8 mouse cellular contexts compared by ENCODE assay signal in genomic region chr3:88220842-88221241, GRCm38 (mm10). TPM values are rescaled to one million over a fixed set of nuclear protein-coding genes. Genes with fewer than 3 reads are reported as not detected.
DNase-seq lines count a peak whose midpoint lies in the region; ATAC-seq and TF ChIP-seq lines count a peak whose summit lies in the region.

No protein-coding gene starts in this region.

- no peak for TF ChIP-seq POLR2A in lung, adult 2 months (IDR thresholded peaks at IDR 0.05; ENCODE audit: borderline replicate concordance, extremely low read depth, low read depth, low read length)

- peaks cover 47% of the 10 kb centered on the region for H3K27me3 ChIP-seq in C2C12 (ENCODE audit: control insufficient read depth, insufficient read depth, insufficient read length)
- peaks cover 31% of the 10 kb centered on the region for H3K27me3 ChIP-seq in forebrain, embryonic 11.5 days (ENCODE audit: control insufficient read depth, insufficient read depth, low read length)
- H3K27me3 ChIP-seq in hindbrain, postnatal 0 days (ENCODE audit: insufficient read depth, low read length) = no peaks in the 10 kb centered on the region
- no peaks in the 10 kb centered on the region; the same call in 1 of the 2 replicates for H3K27me3 ChIP-seq in neural tube, embryonic 15.5 days (replicated peaks)

- no peaks in the 10 kb centered on the region for H3K9me3 ChIP-seq in forebrain, embryonic 11.5 days (ENCODE audit: control insufficient read depth, low read length)
- no peaks in the 10 kb centered on the region for H3K9me3 ChIP-seq in hindbrain, postnatal 0 days (ENCODE audit: low read length)
- H3K9me3 ChIP-seq in neural tube, embryonic 15.5 days (replicated peaks) = no peaks in the 10 kb centered on the region

- no peak overlapping the region for H3ac ChIP-seq in C2C12 (ENCODE audit: control insufficient read depth, insufficient read length, low read depth)

- H3K79me2 ChIP-seq in C2C12 (ENCODE audit: control insufficient read depth, insufficient read depth) = no peaks in the 10 kb centered on the region

- H3K4me1 ChIP-seq in forebrain, embryonic 11.5 days (replicated peaks; ENCODE audit: control insufficient read depth, insufficient read depth, low read length) = peaks cover 45% of the 10 kb centered on the region
- H3K4me1 ChIP-seq in hindbrain, postnatal 0 days (ENCODE audit: insufficient read depth, low read length) = peaks cover 42% of the 10 kb centered on the region
- 0 out of 2 replicates have a peak, but pooled peaks cover 1% of the 10 kb centered on the region for H3K4me1 ChIP-seq in lung, adult 2 months (ENCODE audit: control insufficient read depth, insufficient read depth, low read length)
- H3K4me1 ChIP-seq in neural tube, embryonic 15.5 days = peaks cover 85% of the 10 kb centered on the region

- peak overlapping the region; percentile 89 for H3K27ac ChIP-seq in forebrain, embryonic 11.5 days (ENCODE audit: low read depth, low read length)
- H3K27ac ChIP-seq in hindbrain, postnatal 0 days = peak overlapping the region; percentile 93
- H3K27ac ChIP-seq in neural tube, embryonic 15.5 days (replicated peaks) = peak overlapping the region; percentile 98

- peak; percentile 65 for DNase-seq in WW6 (ENCODE audit: low read depth, low spot score)
- DNase-seq in forebrain, embryonic 11.5 days (ENCODE audit: low spot score) = no peak
- DNase-seq in hindbrain, postnatal 0 days (ENCODE audit: low spot score) = no peak
- peak; percentile 43 for DNase-seq in lung, adult 2 months
- DNase-seq in layer of hippocampus, postnatal 25 days (ENCODE audit: extremely low spot score in 1 of 2, low spot score in 1 of 2) = no peak
- no peak for DNase-seq in right cerebral cortex, postnatal 36 days (ENCODE audit: low spot score in 2 of 2)

- ATAC-seq in forebrain, embryonic 11.5 days (replicated peaks; ENCODE audit: low FRiP score) = no peak
- ATAC-seq in hindbrain, postnatal 0 days = no peak
- ATAC-seq in neural tube, embryonic 15.5 days (ENCODE audit: low FRiP score) = no peak

- H3K36me3 ChIP-seq in C2C12 (ENCODE audit: control insufficient read depth, insufficient read depth) = no peaks in the 10 kb centered on the region
- H3K36me3 ChIP-seq in forebrain, embryonic 11.5 days (ENCODE audit: control insufficient read depth, insufficient read depth, low read length) = peaks cover 14% of the 10 kb centered on the region
- H3K36me3 ChIP-seq in hindbrain, postnatal 0 days (ENCODE audit: insufficient read depth, low read length) = peaks cover 40% of the 10 kb centered on the region; the same call in 1 of the 2 replicates
- peaks cover 29% of the 10 kb centered on the region for H3K36me3 ChIP-seq in neural tube, embryonic 15.5 days

- peak overlapping the region; percentile 62 for H3K9ac ChIP-seq in forebrain, embryonic 11.5 days (ENCODE audit: low read length)
- H3K9ac ChIP-seq in hindbrain, postnatal 0 days (replicated peaks; ENCODE audit: low read length) = peak overlapping the region; percentile 50
- H3K9ac ChIP-seq in neural tube, embryonic 15.5 days (replicated peaks) = peak overlapping the region; percentile 42

- TF ChIP-seq CTCF in C2C12 (IDR thresholded peaks at IDR 0.05; ENCODE audit: control insufficient read depth, insufficient read depth, insufficient read length) = no peak
- peak; percentile 28 for TF ChIP-seq CTCF in hindbrain, postnatal 0 days (IDR thresholded peaks at IDR 0.05; ENCODE audit: low read depth)
- peak; percentile 34; the same call in 1 of the 2 replicates for TF ChIP-seq CTCF in lung, adult 2 months (IDR thresholded peaks at IDR 0.05; ENCODE audit: insufficient read depth, low read length)

- 8% methylated on average over 6 of the region's 6 CpGs for WGBS in forebrain, embryonic 11.5 days
- 3% methylated on average over 6 of the region's 6 CpGs for WGBS in hindbrain, postnatal 0 days
- WGBS in lung, adult 2 months = 2% methylated on average over 6 of the region's 6 CpGs
- 5% methylated on average over 6 of the region's 6 CpGs for WGBS in neural tube, embryonic 15.5 days

- peak overlapping the region; percentile 79; the same call in 1 of the 2 replicates for H3K4me2 ChIP-seq in forebrain, embryonic 11.5 days (ENCODE audit: low read depth, low read length, severe bottlenecking)
- H3K4me2 ChIP-seq in hindbrain, postnatal 0 days (ENCODE audit: low read depth, low read length) = peak overlapping the region; percentile 66
- peak overlapping the region; percentile 62 for H3K4me2 ChIP-seq in neural tube, embryonic 15.5 days

- no peaks in the 10 kb centered on the region for H3K79me3 ChIP-seq in C2C12 (ENCODE audit: low read depth)

- H3K4me3 ChIP-seq in C2C12 (ENCODE audit: insufficient read depth, poor library complexity, severe bottlenecking) = no peak overlapping the region
- peak overlapping the region; percentile 63 for H3K4me3 ChIP-seq in forebrain, embryonic 11.5 days (ENCODE audit: low read depth, low read length)
- H3K4me3 ChIP-seq in hindbrain, postnatal 0 days (ENCODE audit: low read length) = no peak overlapping the region
- no peak overlapping the region for H3K4me3 ChIP-seq in lung, adult 2 months (replicated peaks; ENCODE audit: extremely low read depth, low read depth, low read length)
- H3K4me3 ChIP-seq in neural tube, embryonic 15.5 days (replicated peaks) = 0 out of 2 replicates have a peak overlapping the region, but pooled peaks have one; percentile 2

TF ChIP-seq in C2C12, 6 proteins besides CTCF, POLR2A, EP300 and RAD21:
- TF ChIP-seq MAX (IDR thresholded peaks at IDR 0.05) (peak; percentile 80), CEBPB (IDR thresholded peaks at IDR 0.05; ENCODE audit: low read depth) (no peak), USF1 (IDR thresholded peaks at IDR 0.05; ENCODE audit: low read depth) (no peak)
TF ChIP-seq in C2C12: peak in this region for 1.

RNA-seq across cellular contexts. Expression of gene Rhbg, which starts 33.7 kb away (rescaled TPM):
- polyA plus RNA-seq in C2C12 (2012; fragmentation: generic; extraction: Trizol) = not detected
- 0.36 TPM in 1 of 2 replicates, not detected in the other for polyA plus RNA-seq in forebrain, embryonic 11.5 days (2014; fragmentation: Nextera tagmentation; extraction: Ambion mirVana)
- 0.94 and 1.0 TPM in 2 replicates for total RNA-seq in hindbrain, postnatal 0 days (2014; rRNA removed)
- polyA plus RNA-seq in hindbrain, postnatal 0 days (2015; fragmentation: Nextera tagmentation; extraction: Ambion mirVana) = 0.37 and 0.43 TPM in 2 replicates
- 8.2 and 14.5 TPM in 2 replicates for polyA plus RNA-seq in lung, adult 2 months (2012; rRNA removed)
- polyA plus RNA-seq in neural tube, embryonic 15.5 days (2015; fragmentation: Nextera tagmentation; extraction: Ambion mirVana) = 0.78 and 0.83 TPM in 2 replicates
- total RNA-seq in layer of hippocampus, postnatal 25 days (2021) = not detected

Comparison
In these comparisons a context has a peak if more than half of its experiments do, and no peak if none do; other contexts are left out.
1. H3K4me3 ChIP-seq: peak in forebrain, embryonic 11.5 days (single experiment) and neural tube, embryonic 15.5 days (single experiment); none in C2C12 (single experiment), hindbrain, postnatal 0 days (single experiment) and lung, adult 2 months (single experiment).
2. DNase-seq: peak in WW6 (single experiment) and lung, adult 2 months (single experiment); none in forebrain, embryonic 11.5 days (single experiment), hindbrain, postnatal 0 days (single experiment), layer of hippocampus, postnatal 25 days (0 of 2) and right cerebral cortex, postnatal 36 days (0 of 2).
3. Peak in every context shown above with its lines, with median percentiles within 50 percentile points of each other: H3K27ac ChIP-seq, H3K4me2 ChIP-seq and H3K9ac ChIP-seq.